Comparison of ENCODE assay signal across 7 mouse cellular contexts in the genomic region with DNA sequence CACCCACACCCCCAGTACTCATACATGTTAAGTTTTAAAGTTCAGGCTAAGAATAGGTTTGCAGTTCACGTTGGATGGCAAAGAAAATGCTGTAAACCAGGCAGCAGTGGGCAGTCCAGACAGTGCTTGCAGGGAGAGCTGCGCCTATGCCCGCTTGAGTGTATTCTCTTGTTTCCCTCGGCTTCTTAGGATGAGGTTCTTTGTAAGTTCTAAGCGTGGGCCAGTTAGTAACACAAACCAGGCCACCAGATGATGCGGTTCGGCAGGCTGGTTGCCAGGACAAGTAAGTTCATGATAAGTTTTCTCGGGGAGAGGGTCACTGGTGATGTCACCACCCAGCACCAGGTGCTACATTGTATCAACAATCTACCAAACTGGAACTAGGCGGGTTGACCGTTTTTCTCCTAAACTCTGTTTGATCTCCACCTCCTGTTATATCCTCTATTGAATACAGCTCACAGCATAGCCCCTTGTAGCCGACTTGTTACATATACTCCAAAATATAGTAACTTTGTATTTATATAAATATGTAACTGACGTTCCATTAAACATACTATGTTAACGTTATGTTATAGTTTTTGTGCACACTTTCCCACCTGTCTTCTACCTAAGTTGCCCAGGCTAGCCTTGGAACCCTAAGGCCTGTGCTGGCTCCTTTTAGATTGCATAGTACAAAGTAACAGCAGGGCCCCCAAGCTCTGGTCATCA. TPM values are rescaled to one million over a fixed set of nuclear protein-coding genes. Genes with fewer than 3 reads are reported as not detected.
DNase-seq lines count a peak whose midpoint lies in the region; ATAC-seq and TF ChIP-seq lines count a peak whose summit lies in the region.

No protein-coding gene starts in this region.

- H3K4me1 ChIP-seq in neural tube, embryonic 11.5 days (ENCODE audit: control insufficient read depth, insufficient read depth, low read length), result no peaks in the 10 kb centered on the region
- H3K4me1 ChIP-seq in embryonic facial prominence, embryonic 15.5 days, result peaks cover 11% of the 10 kb centered on the region; the same call in 1 of the 2 replicates
- H3K4me1 ChIP-seq in limb, embryonic 12.5 days (replicated peaks), result peaks cover 10% of the 10 kb centered on the region
- H3K4me1 ChIP-seq in small intestine, adult 2 months (ENCODE audit: control insufficient read depth, insufficient read depth, insufficient read length, low read length), result no peaks in the 10 kb centered on the region; the same call in 1 of the 2 replicates

- no peak for DNase-seq in neural tube, embryonic 11.5 days (ENCODE audit: low spot score)
- DNase-seq in neural tube, embryonic 10.5 days (ENCODE audit: extremely low spot score, low spot score), result no peak
- DNase-seq in layer of hippocampus, postnatal 36 days, result no peak
- no peak for DNase-seq in right cerebral cortex, postnatal 10 days (ENCODE audit: low spot score in 2 of 2)

- no peaks in the 10 kb centered on the region for H3K9me3 ChIP-seq in neural tube, embryonic 11.5 days (ENCODE audit: control insufficient read depth, low read length)
- H3K9me3 ChIP-seq in embryonic facial prominence, embryonic 15.5 days (replicated peaks), result no peaks in the 10 kb centered on the region
- no peaks in the 10 kb centered on the region for H3K9me3 ChIP-seq in limb, embryonic 12.5 days

- no peaks in the 10 kb centered on the region for H3K27me3 ChIP-seq in neural tube, embryonic 11.5 days (ENCODE audit: control insufficient read depth, insufficient read depth, low read length)
- H3K27me3 ChIP-seq in embryonic facial prominence, embryonic 15.5 days, result no peaks in the 10 kb centered on the region
- no peaks in the 10 kb centered on the region for H3K27me3 ChIP-seq in limb, embryonic 12.5 days
- no peaks in the 10 kb centered on the region for H3K27me3 ChIP-seq in small intestine, adult 2 months (ENCODE audit: control insufficient read depth, insufficient read depth, low read length)

- no peak; the same call in 1 of the 2 replicates for ATAC-seq in neural tube, embryonic 11.5 days (ENCODE audit: insufficient read depth, low FRiP score, low TSS enrichment)
- ATAC-seq in embryonic facial prominence, embryonic 15.5 days (ENCODE audit: insufficient number of reproducible peaks, low FRiP score, low TSS enrichment, low read depth), result no peak
- ATAC-seq in limb, embryonic 12.5 days (ENCODE audit: insufficient number of reproducible peaks, insufficient read depth, low FRiP score, low TSS enrichment, low read depth), result no peak; the same call in 1 of the 2 replicates

- H3K4me2 ChIP-seq in neural tube, embryonic 11.5 days (ENCODE audit: low read depth), result peak overlapping the region; percentile 84
- H3K4me2 ChIP-seq in embryonic facial prominence, embryonic 15.5 days (replicated peaks), result peak overlapping the region; percentile 66
- peak overlapping the region; percentile 57 for H3K4me2 ChIP-seq in limb, embryonic 12.5 days

- H3K36me3 ChIP-seq in neural tube, embryonic 11.5 days (ENCODE audit: control insufficient read depth, insufficient read depth, low read length), result no peaks in the 10 kb centered on the region
- H3K36me3 ChIP-seq in embryonic facial prominence, embryonic 15.5 days, result peaks cover 7% of the 10 kb centered on the region; the same call in 1 of the 2 replicates
- peaks cover 21% of the 10 kb centered on the region for H3K36me3 ChIP-seq in limb, embryonic 12.5 days
- peaks cover 4% of the 10 kb centered on the region for H3K36me3 ChIP-seq in small intestine, adult 2 months (ENCODE audit: control insufficient read depth, insufficient read depth, low read length)

- WGBS in neural tube, embryonic 11.5 days, result 85% methylated on average over 13 of the region's 13 CpGs
- 84% methylated on average over 13 of the region's 13 CpGs for WGBS in embryonic facial prominence, embryonic 15.5 days
- 83% methylated on average over 13 of the region's 13 CpGs for WGBS in limb, embryonic 12.5 days
- WGBS in small intestine, adult 2 months, result 77% methylated on average over 13 of the region's 13 CpGs

- no peak for TF ChIP-seq POLR2A in small intestine, adult 2 months (IDR thresholded peaks at IDR 0.05; ENCODE audit: low read depth, low read length)

- TF ChIP-seq CTCF in small intestine, adult 2 months (IDR thresholded peaks at IDR 0.05; ENCODE audit: extremely low read depth, insufficient read length, insufficient replicate concordance, low read depth, low read length), result no peak

- H3K9ac ChIP-seq in neural tube, embryonic 11.5 days (ENCODE audit: low read length), result peak overlapping the region; percentile 84
- H3K9ac ChIP-seq in embryonic facial prominence, embryonic 15.5 days, result peak overlapping the region; percentile 59
- peak overlapping the region; percentile 99 for H3K9ac ChIP-seq in limb, embryonic 12.5 days (replicated peaks)

- peak overlapping the region; percentile 94 for H3K4me3 ChIP-seq in neural tube, embryonic 11.5 days (ENCODE audit: low read depth, low read length)
- peak overlapping the region; percentile 90 for H3K4me3 ChIP-seq in embryonic facial prominence, embryonic 15.5 days (replicated peaks)
- peak overlapping the region; percentile 97 for H3K4me3 ChIP-seq in limb, embryonic 12.5 days (replicated peaks)
- peak overlapping the region; percentile 98 for H3K4me3 ChIP-seq in small intestine, adult 2 months (ENCODE audit: low read depth, low read length)

- peak overlapping the region; percentile 97 for H3K27ac ChIP-seq in neural tube, embryonic 11.5 days (ENCODE audit: low read depth, low read length)
- peak overlapping the region; percentile 94 for H3K27ac ChIP-seq in embryonic facial prominence, embryonic 15.5 days (replicated peaks)
- peak overlapping the region; percentile 91 for H3K27ac ChIP-seq in limb, embryonic 12.5 days
- H3K27ac ChIP-seq in small intestine, adult 2 months (ENCODE audit: insufficient read depth, low read depth, low read length), result peak overlapping the region; percentile 81

RNA-seq across cellular contexts. Expression of a gene that starts 0.9 kb away (rescaled TPM):
- polyA plus RNA-seq in neural tube, embryonic 11.5 days (2014; fragmentation: Nextera tagmentation; extraction: Ambion mirVana), result 781 and 804 TPM in 2 replicates
- polyA plus RNA-seq in embryonic facial prominence, embryonic 15.5 days (2015; fragmentation: Nextera tagmentation; extraction: Ambion mirVana), result 437 and 441 TPM in 2 replicates
- 689 and 751 TPM in 2 replicates for polyA plus RNA-seq in limb, embryonic 12.5 days (2016; fragmentation: Nextera tagmentation; extraction: Ambion mirVana)
- polyA plus RNA-seq in small intestine, adult 2 months (2012; rRNA removed), result 34.1 and 38.4 TPM in 2 replicates
- 100 to 1,000 TPM; 166 to 174 TPM for total RNA-seq in layer of hippocampus, postnatal 36 days (2021)

RNA-seq across cellular contexts. Expression of a gene that starts 10.6 kb away (rescaled TPM):
- 32.7 and 34.0 TPM in 2 replicates for polyA plus RNA-seq in neural tube, embryonic 11.5 days (2014; fragmentation: Nextera tagmentation; extraction: Ambion mirVana)
- 32.7 and 34.9 TPM in 2 replicates for polyA plus RNA-seq in embryonic facial prominence, embryonic 15.5 days (2015; fragmentation: Nextera tagmentation; extraction: Ambion mirVana)
- polyA plus RNA-seq in limb, embryonic 12.5 days (2016; fragmentation: Nextera tagmentation; extraction: Ambion mirVana), result 31.5 and 31.6 TPM in 2 replicates
- 4.7 and 5.8 TPM in 2 replicates for polyA plus RNA-seq in small intestine, adult 2 months (2012; rRNA removed)
- total RNA-seq in layer of hippocampus, postnatal 36 days (2021), result 10 to 100 TPM; 25.3 to 38.0 TPM

Comparison
In these comparisons a context has a peak if more than half of its experiments do, and no peak if none do; other contexts are left out.
1. RNA of a gene that starts 0.9 kb away (polyA plus RNA-seq): 781 to 804 TPM in neural tube, embryonic 11.5 days, 689 to 751 TPM in limb, embryonic 12.5 days and 437 to 441 TPM in embryonic facial prominence, embryonic 15.5 days; 34.1 to 38.4 TPM in small intestine, adult 2 months; every median in the first group is over 10 times any median in the second.
2. Peak in every context shown above with its lines, with median percentiles within 50 percentile points of each other: H3K27ac ChIP-seq, H3K4me2 ChIP-seq, H3K4me3 ChIP-seq and H3K9ac ChIP-seq.